Mouse (Mus musculus) right cerebral cortex, postnatal 10 days (tissue): ENCODE results near the gene Ankrd54.
"Not testable (repeated sequence)": the region's sequence is repeated elsewhere in the genome, so short reads cannot be mapped to it uniquely, and the experiment has no call there.

Source experiments
- DNase-seq, 2 experiments: peaks; one replicate each; pipeline ENCODE4 v3.0.0; 2021; ENCODE audit warnings: low spot score in 2 of 2

Gene Ankrd54

DNA sequence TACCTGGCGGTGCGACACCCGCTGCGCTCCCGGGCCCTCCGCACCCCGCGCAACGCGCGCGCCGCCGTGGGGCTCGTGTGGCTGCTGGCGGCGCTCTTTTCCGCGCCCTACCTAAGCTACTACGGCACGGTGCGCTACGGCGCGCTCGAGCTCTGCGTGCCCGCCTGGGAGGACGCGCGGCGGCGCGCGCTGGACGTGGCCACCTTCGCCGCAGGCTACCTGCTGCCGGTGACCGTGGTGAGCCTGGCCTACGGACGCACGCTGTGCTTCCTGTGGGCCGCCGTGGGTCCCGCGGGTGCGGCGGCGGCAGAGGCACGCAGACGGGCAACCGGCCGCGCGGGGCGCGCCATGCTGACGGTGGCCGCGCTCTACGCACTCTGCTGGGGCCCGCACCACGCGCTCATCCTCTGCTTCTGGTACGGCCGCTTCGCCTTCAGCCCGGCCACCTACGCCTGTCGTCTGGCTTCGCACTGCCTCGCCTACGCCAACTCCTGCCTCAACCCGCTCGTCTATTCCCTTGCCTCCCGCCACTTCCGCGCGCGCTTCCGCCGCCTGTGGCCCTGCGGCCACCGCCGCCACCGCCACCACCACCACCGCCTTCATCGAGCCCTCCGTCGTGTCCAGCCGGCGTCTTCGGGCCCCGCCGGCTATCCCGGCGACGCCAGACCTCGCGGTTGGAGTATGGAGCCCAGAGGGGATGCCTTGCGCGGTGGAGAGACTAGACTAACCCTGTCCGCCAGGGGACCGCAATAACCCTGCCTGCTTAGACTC is 19.8 kb downstream of the Ankrd54 start:
- peak; percentile 61 to 70 for DNase-seq

DNA sequence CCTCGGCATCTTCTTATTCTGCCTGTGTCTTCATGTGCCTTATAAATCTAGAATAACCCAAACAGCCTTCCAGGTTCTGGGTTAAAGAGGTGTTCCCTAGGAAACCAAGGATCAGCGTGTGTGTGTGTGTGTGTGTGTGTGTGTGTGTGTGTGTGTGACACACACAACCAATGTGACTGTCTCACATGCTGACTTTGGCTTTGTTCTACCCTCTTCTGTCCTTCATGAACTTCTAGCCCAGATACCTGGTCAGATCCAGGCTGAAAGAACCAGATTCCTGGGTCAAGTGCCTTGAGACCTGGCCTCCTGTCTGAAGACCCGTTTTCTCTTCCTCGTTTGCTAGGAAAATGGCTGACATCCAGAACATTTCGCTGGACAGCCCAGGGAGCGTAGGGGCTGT is 21.1 kb downstream of the Ankrd54 start, which contains the start of gene Galr3:
Gene Galr3 (plus strand): TSS at position 301 of the 400 bp plus-strand sequence.
- DNase-seq, result no peak

- no peak for DNase-seq
These were observed 21.9 kb downstream of the Ankrd54 start for GRCm38 (mm10) chr15:79040501-79041416.

GRCm38 (mm10) chr15:79038853-79039252 is 23.8 kb downstream of the Ankrd54 start:
- peak in 1 of 2 experiments; percentile 72 for DNase-seq

DNA sequence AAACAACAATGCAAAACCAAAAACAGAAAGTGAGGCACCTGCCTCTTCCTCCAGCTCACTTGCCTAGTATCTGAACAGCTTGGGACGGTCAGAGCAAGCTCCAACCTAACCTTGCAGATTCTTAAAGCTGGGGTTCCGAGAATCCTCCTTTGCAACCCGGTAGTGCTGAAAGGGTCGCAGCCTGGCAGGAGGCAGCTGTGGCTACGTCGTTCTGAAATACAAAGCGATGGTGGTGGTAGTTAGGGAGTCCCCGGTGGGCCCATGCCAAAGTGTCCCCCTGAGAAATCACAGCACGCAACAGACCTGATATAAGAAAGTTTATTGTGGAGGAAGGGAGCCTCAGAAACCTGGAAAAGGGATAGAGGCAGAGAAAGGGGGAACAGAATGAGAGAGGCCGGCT is 24.4 kb downstream of the Ankrd54 start:
- DNase-seq, result no peak

DNA sequence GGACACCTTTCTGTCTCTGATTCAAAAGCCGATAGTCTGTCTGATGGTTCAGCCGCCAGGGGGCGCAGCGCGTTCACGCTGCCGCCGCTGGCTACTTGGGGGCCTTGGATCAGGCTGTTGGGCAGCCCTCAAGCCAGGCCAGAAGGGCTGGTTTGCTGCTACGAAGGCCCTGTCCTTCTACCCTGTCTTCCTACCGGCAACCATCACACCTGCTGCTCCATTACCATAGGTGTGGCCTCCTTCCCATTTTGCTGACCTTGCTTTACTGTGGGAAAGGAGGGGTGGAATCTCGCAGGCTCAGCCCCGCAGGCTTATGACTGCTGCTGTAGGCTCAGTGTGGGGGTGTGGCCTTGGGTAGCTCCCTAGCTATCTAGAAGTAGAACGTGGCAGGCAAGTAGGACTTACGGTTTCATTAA is 24.8 kb downstream of the Ankrd54 start:
- DNase-seq, result peak in 1 of 2 experiments; percentile 75

DNA sequence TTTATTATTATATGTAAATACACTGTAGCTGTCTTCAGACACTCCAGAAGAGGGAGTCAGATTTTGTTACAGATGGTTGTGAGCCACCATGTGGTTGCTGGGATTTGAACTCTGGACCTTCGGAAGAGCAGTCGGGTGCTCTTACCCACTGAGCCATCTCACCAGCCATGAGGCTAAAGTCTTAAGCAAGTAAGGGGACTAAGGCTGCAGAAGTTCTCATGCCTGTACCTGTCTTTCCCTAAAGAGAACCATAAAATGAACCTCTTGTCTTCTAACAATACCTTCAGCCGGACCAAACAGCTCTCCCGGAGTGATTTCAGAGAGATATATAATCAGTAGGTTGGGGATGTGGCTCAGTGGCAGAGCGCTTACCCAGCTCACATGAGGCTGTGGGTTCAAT is 30.8 kb downstream of the Ankrd54 start:
- DNase-seq, result not testable (repeated sequence)

DNA sequence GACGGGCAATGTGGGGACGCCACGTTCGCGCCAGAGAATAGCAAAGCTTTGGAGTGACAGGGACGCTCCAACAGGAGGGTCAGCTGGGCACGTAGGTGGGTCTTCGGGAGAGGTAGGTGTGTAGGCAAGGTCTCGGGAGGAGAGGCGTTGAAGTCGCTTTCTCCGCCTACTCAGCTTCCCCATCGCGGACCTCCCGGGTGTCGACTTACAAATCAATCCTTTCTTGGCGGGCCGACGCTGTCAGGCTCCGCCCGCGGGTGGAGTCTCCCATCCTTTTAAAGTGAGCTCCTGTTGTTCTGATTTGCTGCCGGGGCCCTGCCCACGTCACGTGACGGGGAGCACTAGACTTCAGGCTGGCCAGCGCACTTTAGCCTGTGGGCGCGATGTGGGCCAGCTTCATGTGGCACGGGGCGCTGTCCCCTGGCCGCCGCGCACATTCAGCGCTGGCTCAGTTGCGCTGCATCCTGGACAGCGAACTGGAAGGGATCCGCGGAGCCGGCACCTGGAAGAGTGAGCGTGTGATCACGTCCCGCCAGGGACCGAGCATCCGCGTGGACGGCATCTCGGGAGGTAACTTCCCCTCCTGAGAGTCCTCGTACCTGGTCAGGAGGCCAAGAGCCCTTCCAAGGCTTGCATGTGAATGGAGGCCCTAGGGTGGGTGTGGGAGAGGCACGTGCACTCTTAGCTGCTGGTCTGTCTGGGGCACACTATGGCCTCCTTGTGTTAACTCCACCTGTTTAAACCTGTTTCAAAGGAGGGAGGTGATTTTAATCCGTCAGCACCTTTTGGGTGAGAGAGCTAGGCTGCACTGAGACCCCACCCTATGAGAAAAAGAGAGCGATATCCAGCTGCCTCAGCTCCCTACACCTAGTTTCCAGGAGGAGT is 31.9 kb downstream of the Ankrd54 start:
- DNase-seq, result peak; percentile 91 to 94

DNA sequence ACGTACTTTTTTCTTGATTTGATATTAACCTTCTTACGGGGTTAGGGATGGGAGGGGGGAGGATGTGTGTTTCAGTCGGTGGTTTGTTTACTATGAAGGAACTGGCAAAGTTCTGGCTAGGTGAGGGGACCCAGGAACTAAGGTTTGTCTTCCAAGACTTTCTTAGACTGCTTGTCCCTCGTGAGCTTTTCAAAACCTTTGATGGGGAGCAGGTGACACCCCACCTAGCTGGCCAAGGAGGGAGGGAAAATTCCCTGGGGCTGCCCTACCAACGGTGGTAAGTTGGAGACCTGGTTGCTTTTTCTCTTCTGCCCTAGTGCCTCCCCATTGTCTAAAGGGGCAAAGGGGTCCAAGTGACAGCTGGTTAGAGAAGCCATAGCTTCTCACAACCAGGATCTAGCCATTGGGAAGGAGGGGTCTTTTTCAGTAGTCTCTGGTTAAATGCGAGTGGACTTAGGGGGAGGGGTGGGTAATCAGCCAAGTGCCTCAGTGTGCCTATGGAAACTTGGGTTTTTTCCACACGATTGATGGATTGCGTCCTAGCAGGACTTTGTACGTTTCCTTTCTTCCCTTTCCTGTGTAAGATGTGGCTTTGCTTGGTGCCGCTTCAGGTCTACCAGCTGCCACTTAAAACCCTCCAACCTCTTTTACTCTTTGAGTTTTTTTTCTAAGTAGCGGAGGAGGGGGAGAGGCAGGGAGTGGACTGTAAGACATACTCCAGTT is 33.0 kb downstream of the Ankrd54 start:
- no peak for DNase-seq

- DNase-seq, result no peak
These were observed 33.7 kb downstream of the Ankrd54 start for GRCm38 (mm10) chr15:79028823-79029484.

- DNase-seq, result peak; percentile 95 to 96
These were observed 34.4 kb downstream of the Ankrd54 start, which contains the start of gene H1f0 for GRCm38 (mm10) chr15:79028237-79028738. Gene H1f0, plus strand, starts transcription at chr15:79028450.

- peak in 1 of 2 experiments; percentile 56 for DNase-seq
These were observed 35.1 kb downstream of the Ankrd54 start for GRCm38 (mm10) chr15:79027291-79028205.

DNA sequence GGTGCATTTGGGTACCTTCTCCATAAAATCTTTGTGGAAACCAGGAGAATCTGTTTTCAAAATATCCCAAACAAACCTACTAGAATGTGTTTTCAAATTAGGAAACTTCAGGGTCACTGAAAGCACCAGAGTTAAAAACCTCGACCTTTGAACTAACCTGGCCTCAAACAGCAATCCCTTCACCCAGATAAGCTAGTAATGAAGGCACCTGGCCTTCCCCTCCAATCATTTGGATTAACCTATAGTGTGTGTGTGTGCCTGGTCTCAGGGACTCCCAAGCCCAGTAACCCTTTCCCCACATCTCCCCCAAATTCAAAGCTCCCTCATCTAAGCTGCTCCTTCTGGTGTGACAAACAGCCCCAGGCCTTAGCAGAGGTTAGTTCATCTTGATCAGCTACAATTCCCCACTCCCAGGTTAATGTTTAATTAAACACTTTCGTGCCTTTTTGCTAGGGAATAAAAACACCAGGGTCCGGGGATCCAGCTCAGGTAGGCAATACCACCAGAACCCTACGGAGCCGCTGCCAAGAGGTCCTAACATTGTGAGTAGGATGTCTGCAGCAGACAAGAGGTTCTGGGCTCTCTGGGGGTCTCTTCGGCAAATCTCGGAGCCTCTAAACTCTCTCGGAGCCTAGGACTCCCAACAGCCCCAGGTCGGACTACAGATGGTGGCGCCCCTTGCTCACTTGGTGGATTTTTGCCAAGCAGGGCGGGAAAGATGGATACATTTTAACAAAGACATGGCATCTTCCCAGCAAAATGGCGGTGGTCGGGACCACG is 36.0 kb downstream of the Ankrd54 start:
- DNase-seq, result no peak

DNA sequence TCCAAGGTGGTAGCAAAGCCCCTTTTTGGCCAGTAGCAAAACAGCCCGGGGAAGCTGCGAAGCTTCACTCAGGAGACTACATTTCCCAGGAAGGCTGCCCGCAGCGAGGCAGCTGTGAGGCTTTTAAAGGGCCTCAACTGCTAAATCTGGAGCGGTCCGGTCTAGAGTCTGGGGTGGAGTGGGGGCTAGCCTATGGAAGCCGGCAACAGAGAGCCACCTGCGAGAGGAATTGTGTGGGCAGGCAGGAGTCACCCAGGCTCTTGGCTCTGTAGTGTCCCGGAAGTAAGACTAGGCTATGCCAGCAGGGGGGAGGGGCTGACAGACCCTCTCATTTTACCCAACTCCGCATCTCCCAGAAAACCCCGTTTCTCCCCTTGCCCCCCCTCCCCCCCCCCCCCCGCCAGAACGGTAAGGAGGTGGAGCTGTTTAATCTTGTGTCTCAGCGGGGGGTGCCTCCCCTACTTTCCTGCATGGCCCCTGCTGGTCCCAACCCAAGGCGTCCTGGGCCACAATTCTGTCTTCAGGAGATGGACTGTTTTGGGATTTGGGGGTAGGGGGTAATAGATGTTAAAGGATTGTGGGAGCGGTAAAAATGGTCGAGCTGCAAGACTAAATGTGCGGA is 36.9 kb downstream of the Ankrd54 start:
- DNase-seq, result peak in 1 of 2 experiments; percentile 57

- no peak for DNase-seq
These were observed 39.3 kb downstream of the Ankrd54 start for GRCm38 (mm10) chr15:79023366-79023765.

DNA sequence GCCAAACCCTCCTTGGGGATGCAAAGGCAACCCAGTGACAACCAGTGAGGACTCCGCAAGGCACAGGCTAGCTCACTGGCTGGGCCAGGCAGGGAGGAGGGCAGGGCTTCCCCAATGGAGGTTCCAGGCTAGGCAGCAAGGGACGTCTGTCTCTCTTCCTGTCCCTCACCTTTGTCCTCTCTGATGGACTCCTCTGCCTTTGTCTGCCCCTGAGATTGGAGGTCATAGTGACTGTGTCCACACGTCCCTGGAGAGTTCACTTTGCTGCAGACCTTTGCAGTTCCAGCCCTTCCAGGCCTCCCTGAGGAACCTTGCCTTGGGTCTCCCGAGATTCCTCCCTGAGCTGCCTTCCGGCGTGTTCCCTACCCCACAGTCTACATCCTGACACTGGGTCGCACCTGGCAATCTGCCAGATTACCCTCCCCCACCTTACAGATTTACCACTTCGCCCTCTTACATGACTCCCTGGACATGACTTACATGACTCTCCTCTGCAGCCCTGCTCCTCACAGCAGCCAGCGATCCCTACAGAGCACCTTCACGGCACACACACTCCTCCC is 39.9 kb downstream of the Ankrd54 start:
- DNase-seq, result no peak

DNA sequence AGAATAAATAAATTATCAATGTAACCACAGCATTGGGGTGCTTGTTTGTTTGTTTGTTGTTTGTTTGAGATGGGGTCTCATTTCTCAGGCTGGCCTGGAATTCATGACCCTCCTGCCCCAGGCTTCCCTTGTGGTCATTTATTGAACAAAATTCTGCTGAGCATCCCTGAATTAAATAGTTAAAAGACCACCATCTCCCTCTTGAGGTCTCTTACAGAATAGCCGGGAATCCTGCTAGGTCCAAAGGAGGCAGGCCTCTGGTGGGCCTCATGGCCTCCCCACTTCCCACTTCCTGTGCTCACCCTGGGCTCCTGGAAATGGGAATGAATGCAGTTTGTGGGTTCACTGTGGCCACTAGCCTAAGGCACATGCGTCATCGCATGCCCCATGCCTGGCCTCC is 43.8 kb downstream of the Ankrd54 start:
- no peak for DNase-seq
